Mouse (Mus musculus) heart, adult 2 months (tissue): ENCODE measurements around the gene Krcc1. TPM values are rescaled to one million over a fixed set of nuclear protein-coding genes. Genes with fewer than 3 reads are reported as not detected.

Experiments
- DNase-seq, 2 experiments: peaks; one replicate each; pipeline ENCODE4 v3.0.0; 2021
- H3K27ac ChIP-seq: fragments of 200-600 bp; 2 replicates; pipeline ENCODE4 v1.8.1; 2022
- H3K27me3 ChIP-seq: fragments of 200-500 bp; 2 replicates; pipeline ENCODE4 v1.6.1; 2012; ENCODE audit warnings: mild to moderate bottlenecking, low read length, inconsistent platforms, mixed read lengths; ENCODE audit not compliant: control insufficient read depth, insufficient read depth
- H3K36me3 ChIP-seq: fragments of 200-500 bp; 2 replicates; pipeline ENCODE4 v1.6.1; 2012; ENCODE audit warnings: low read length, inconsistent platforms; ENCODE audit not compliant: control insufficient read depth, insufficient read depth
- H3K4me1 ChIP-seq: fragments of 200-500 bp; 2 replicates; pipeline ENCODE4 v1.6.1; 2011; ENCODE audit warnings: low read length; ENCODE audit not compliant: control insufficient read depth, insufficient read depth
- H3K4me3 ChIP-seq: fragments of 200-600 bp; 2 replicates; pipeline ENCODE4 v1.8.1; 2022
- H3K79me2 ChIP-seq: fragments of 200-500 bp; replicated peaks from 2 replicates; pipeline ENCODE4 v1.6.1; 2012; ENCODE audit warnings: mild to moderate bottlenecking, inconsistent platforms, low read length, moderate library complexity, mixed read lengths; ENCODE audit not compliant: control insufficient read depth, insufficient read depth
- H3K9ac ChIP-seq: fragments of 200-500 bp; 2 replicates; pipeline ENCODE4 v1.6.1; 2012; ENCODE audit warnings: low read depth, mild to moderate bottlenecking, control low read depth, inconsistent platforms, low read length, mixed read lengths
- CTCF ChIP-seq: fragments of 200-600 bp; IDR thresholded peaks from 2 replicates; pipeline ENCODE4 v1.8.1; 2022; ENCODE audit warnings: antibody characterized with exemption, mild to moderate bottlenecking, moderate library complexity
- EP300 ChIP-seq: fragments of 200-500 bp; IDR thresholded peaks from 2 replicates; pipeline ENCODE4 v1.6.1; 2011; ENCODE audit warnings: low read depth, low read length, control low read depth; ENCODE audit not compliant: insufficient read depth
- POLR2A ChIP-seq: fragments of 200-500 bp; IDR thresholded peaks from 2 replicates; pipeline ENCODE4 v1.6.1; 2011; ENCODE audit warnings: mild to moderate bottlenecking, low read depth, low read length, control low read depth; ENCODE audit not compliant: insufficient read depth
- WGBS: fragments of 180-500 bp; shearing (Covaris S2); methylation state at CpG from one replicate; pipeline ENCODE4 v1.1.7; 2018; 5-methylcytosine and 5-hydroxymethylcytosine counted together
- intact Hi-C: fragments of 180-260 bp; cut with DNase I; formaldehyde crosslinking; loops from one replicate; pipeline ENCODE4 v1.15.1; 2025
- polyA plus RNA-seq: library from polyadenylated mRNA; depleted of rRNA; stranded (reverse); fragments of >200 nt; gene quantifications from 2 replicates; pipeline ENCODE4 v1.2.3, GENCODE M21; 2012
- total RNA-seq, 2 experiments: library from RNA; stranded (reverse); gene quantifications; 2 replicates each; pipeline ENCODE4 v1.2.3; 2021

Krcc1 gene
- total and polyA plus RNA-seq, 3 experiments: 10.2 to 63.5 (median 56.1) TPM

DNA sequence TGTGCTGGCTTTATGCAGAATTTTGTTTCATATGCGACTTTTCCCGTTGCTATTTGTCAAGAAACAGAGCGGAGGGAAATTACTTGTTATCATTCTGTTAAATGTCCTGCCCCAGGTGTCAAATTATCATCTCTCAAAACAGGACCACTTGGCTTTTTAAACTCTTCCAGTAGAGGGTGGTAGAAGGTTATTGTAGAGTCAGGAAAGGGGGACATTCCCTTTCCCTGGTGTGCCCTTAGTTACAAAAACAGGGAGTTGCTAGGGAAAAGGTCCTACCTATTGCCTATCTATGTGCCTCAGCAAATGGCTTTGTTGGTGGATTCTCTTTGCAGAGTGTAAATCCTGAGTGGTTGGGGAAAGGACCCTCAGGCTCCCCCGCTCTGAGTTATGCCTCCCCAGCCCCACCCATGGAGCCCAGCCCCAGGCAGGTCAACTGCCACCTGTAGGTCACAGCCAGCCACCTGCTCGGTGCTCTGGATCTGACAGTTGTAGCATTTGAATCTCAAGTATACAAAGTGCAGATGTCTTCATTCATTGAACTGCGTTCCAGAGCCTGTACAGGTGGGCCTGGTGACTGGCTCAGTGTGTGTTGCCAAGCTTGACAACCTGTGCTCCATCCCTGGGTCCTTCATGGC is 30.7 kb downstream of the Krcc1 start:
- Histone ChIP-seq H3K9ac (no peak overlapping the region), H3K4me3 (no peak overlapping the region), H3K36me3 (no peaks in the 10 kb centered on the region), H3K27ac (no peak overlapping the region), H3K79me2 (no peaks in the 10 kb centered on the region), H3K4me1 (no peaks in the 10 kb centered on the region), H3K27me3 (no peaks in the 10 kb centered on the region)
- WGBS: 58% methylated on average over 6 of the region's 6 CpGs
- TF ChIP-seq POLR2A (no peak), CTCF (peak; percentile 55)
- intact Hi-C loops: loop anchor here (5.0 kb wide), 1 partner anchor 500 kb away; no protein-coding TSS in a partner anchor
- no peak for DNase-seq

DNA sequence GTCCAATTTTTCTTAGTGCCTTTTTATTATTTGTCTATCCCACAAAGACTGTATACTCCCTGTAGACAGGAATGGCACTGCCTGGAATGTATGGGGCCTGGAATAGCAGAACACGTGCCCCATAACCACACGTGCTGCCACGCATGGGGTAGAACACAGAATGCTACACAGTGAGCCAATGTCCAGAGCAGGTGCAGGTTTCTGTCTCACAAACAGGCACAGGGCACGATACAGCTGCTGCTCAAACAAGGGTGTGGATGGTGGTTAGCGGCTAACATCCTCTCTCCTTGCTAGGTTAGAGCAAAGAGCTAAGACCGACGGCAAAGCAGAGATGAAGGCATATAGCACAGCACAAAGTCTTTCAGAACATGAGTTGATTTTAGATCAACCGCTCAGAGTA is 36.0 kb downstream of the Krcc1 start:
- DNase-seq: no peak
- 90% methylated on average over 8 of the region's 8 CpGs for WGBS
- H3K36me3 ChIP-seq: no peaks in the 10 kb centered on the region
- H3K27me3 ChIP-seq: no peaks in the 10 kb centered on the region
- H3K4me1 ChIP-seq: no peaks in the 10 kb centered on the region
- TF ChIP-seq CTCF: no peak
- no peak for TF ChIP-seq POLR2A
- no peak for TF ChIP-seq EP300
- no peaks in the 10 kb centered on the region for H3K79me2 ChIP-seq
- H3K4me3 ChIP-seq: no peak overlapping the region
- intact Hi-C loops: no loop called here
- H3K9ac ChIP-seq: no peak overlapping the region
- H3K27ac ChIP-seq: no peak overlapping the region

DNA sequence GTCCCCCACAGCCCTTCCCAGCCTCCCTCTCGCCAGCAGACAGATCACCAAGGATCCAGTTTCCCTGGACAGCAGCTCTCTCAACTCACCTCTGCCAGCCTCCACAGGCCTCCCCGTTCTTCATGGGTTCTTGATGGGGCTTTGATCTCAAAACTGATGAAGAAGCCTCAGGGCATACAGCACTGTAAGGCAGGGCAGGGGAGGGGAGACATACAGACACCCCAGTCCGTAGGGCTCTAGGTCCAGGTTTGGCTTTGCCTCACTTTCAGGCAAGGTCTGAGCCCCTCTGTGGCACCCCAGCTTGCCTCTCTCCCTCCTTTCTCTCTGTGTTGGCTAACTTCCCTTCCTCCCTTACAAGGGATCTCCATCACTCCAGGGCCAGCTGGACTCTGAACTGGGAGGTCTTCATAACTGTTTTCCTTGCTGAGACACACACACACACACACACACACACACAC is 50.4 kb downstream of the Krcc1 start, which contains the start of gene Smyd1:
Gene Smyd1, minus strand, starts transcription at position 408 of the 458 bp plus-strand sequence.
- intact Hi-C loops: no loop called here
- no peak within 1 kb of the TSS for H3K27ac ChIP-seq
- no peak within 1 kb of the TSS for H3K9ac ChIP-seq
- H3K27me3 ChIP-seq: no peaks in the 10 kb centered on the region
- TF ChIP-seq POLR2A (no peak), CTCF (no peak), EP300 (no peak)
- no peaks in the 10 kb centered on the region for H3K79me2 ChIP-seq
- WGBS: 83% methylated on average over 3 of the region's 3 CpGs
- no peak within 1 kb of the TSS for H3K4me3 ChIP-seq
- no peaks in the 10 kb centered on the region for H3K4me1 ChIP-seq
- no peak for DNase-seq
- no peaks in the 10 kb centered on the region for H3K36me3 ChIP-seq

DNA sequence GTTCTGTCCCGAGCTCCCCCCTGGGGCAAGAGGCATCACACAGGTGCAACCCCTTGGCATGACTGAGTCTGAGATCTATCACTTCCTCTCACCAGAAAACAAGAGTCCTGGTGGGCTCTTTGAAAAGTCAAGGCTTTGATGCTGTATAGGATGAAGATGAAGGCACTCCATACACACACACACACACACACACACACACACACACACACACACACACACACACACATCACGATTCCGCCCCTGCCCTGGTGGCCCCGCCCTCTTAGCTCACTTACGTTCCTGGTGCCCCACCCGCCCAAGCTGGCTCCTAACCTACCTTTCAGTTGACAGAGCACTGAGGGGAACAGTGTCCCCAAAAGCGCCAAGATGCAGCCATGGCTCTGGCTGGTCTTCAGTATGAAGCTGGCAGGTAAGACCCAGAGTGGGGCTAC is 51.0 kb downstream of the Krcc1 start, which contains the start of gene Cd8b1:
Gene Cd8b1, plus strand, starts transcription at position 298 of the 431 bp plus-strand sequence.
- 76% methylated on average over 7 of the region's 7 CpGs for WGBS
- DNase-seq: no peak
- Histone ChIP-seq H3K79me2 (no peaks in the 10 kb centered on the region), H3K4me1 (no peaks in the 10 kb centered on the region), H3K36me3 (no peaks in the 10 kb centered on the region), H3K27me3 (no peaks in the 10 kb centered on the region), H3K9ac (no peak within 1 kb of the TSS), H3K4me3 (no peak within 1 kb of the TSS), H3K27ac (no peak within 1 kb of the TSS)
- TF ChIP-seq CTCF (no peak), EP300 (no peak), POLR2A (no peak)
- intact Hi-C loops: no loop called here

DNA sequence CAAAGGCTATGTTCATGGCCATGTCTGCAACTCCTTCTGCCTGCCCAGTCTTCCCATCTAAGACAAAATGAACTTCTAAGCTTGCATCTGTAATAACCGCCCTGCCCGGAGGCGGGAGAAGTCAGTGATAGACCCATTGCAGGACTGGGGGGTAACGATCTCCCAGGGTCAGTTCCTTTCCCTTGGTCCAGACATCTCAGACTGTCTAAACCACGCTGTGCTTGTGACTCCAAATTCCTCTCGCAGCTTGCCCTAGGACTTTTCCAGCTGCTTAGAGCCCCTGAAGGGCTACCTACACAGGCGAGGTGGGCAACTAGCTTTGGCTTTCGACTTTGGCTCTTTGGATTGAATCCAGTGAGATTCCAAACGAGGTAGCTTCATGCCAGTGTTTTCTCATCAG is 53.3 kb downstream of the Krcc1 start:
- Histone ChIP-seq H3K27me3 (no peaks in the 10 kb centered on the region), H3K4me3 (no peak overlapping the region), H3K79me2 (no peaks in the 10 kb centered on the region), H3K36me3 (no peaks in the 10 kb centered on the region), H3K9ac (no peak overlapping the region), H3K27ac (no peak overlapping the region), H3K4me1 (no peaks in the 10 kb centered on the region)
- no peak for DNase-seq
- intact Hi-C loops: no loop called here
- 83% methylated on average over 9 of the region's 9 CpGs for WGBS
- no peak for TF ChIP-seq CTCF
- no peak for TF ChIP-seq EP300
- TF ChIP-seq POLR2A: no peak

DNA sequence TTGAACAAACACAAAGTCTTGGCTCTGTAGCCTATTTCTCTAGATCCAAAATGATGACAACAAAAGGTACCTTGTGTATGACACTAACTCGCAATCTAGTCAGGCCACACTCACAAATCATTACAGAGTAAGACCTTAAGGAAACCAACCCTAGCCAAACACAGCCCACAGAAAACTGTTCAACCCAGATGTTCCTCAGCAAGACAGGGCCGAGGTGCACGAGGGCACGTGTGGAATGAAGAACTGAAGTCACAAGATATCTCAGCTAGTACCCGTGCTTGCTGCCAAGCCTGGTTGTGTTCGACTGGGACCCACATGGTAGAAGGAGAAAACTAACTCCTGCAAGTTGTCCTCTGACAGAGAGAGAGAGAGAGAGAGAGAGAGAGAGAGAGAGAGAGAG is 58.4 kb downstream of the Krcc1 start:
- Histone ChIP-seq H3K9ac (no peak overlapping the region), H3K27me3 (no peaks in the 10 kb centered on the region), H3K36me3 (no peaks in the 10 kb centered on the region), H3K79me2 (no peaks in the 10 kb centered on the region), H3K4me1 (no peaks in the 10 kb centered on the region), H3K27ac (no peak overlapping the region), H3K4me3 (no peak overlapping the region)
- DNase-seq: no peak
- TF ChIP-seq EP300 (no peak), POLR2A (no peak), CTCF (no peak)
- intact Hi-C loops: no loop called here
- WGBS: 64% methylated on average over 6 of the region's 6 CpGs
